Mouse (Mus musculus): ENCODE measurements around the gene Hoxa9.

The Hoxa9 gene

GRCm38 (mm10) chr6:52182030-52182429 is 48.9 kb downstream of the Hoxa9 start:
- no peak for DNase-seq (ENCODE audit: low spot score in 2 of 2)

- DNase-seq (ENCODE audit: low spot score in 2 of 2) = no peak
Measured at GRCm38 (mm10) chr6:52180726-52181125, 50.2 kb downstream of the Hoxa9 start.

GRCm38 (mm10) chr6:52180213-52180710 is 50.6 kb downstream of the Hoxa9 start:
- no peak for DNase-seq (ENCODE audit: low spot score in 2 of 2)

GRCm38 (mm10) chr6:52179690-52180089 is 51.2 kb downstream of the Hoxa9 start:
- no peak for DNase-seq (ENCODE audit: low spot score in 2 of 2)

- no peak for DNase-seq (ENCODE audit: low spot score in 2 of 2)
Measured at GRCm38 (mm10) chr6:52178918-52179665, 51.8 kb downstream of the Hoxa9 start.

GRCm38 (mm10) chr6:52177806-52178205 is 53.1 kb downstream of the Hoxa9 start:
- no peak for DNase-seq (ENCODE audit: low spot score in 2 of 2)

- no peak for DNase-seq (ENCODE audit: low spot score in 2 of 2)
Measured at GRCm38 (mm10) chr6:52177061-52177735, 53.7 kb downstream of the Hoxa9 start, which contains the start of gene 5730596B20Rik. Gene 5730596B20Rik (plus strand): TSS chr6:52177498.

GRCm38 (mm10) chr6:52176391-52176790 is 54.5 kb downstream of the Hoxa9 start:
- DNase-seq (ENCODE audit: low spot score in 2 of 2) = no peak

- DNase-seq (ENCODE audit: low spot score in 2 of 2) = no peak
Measured at GRCm38 (mm10) chr6:52175864-52176263, 55.0 kb downstream of the Hoxa9 start.

- no peak for DNase-seq (ENCODE audit: low spot score in 2 of 2)
Measured at GRCm38 (mm10) chr6:52174968-52175751, 55.7 kb downstream of the Hoxa9 start.

- no peak for DNase-seq (ENCODE audit: low spot score in 2 of 2)
Measured at GRCm38 (mm10) chr6:52173648-52174047, 57.2 kb downstream of the Hoxa9 start.

Data from frontal cortex, postnatal 36 days (tissue).